8 mouse cellular contexts compared by ENCODE assay signal in the genomic region with DNA sequence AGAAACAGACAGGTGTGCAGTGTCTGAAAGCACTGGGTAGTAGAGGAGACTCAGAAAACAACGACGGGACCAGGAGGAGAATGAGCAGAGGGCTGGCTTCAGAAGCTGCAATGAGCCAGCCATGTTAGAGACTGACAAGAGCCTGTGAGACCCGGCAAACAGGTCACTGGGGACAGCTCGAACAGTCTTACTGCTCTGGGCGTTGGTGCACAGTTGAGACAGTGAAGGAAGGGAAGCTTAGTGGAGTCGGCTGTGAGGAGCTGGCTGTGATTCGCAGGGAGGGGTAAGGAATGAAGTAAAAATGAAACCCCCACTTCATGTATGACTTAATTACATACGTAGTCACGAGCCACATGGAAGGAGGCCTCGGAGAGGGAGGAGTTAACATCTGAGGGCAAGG. TPM values are rescaled to one million over a fixed set of nuclear protein-coding genes. Genes with fewer than 3 reads are reported as not detected.
DNase-seq lines count a peak whose midpoint lies in the region; ATAC-seq and TF ChIP-seq lines count a peak whose summit lies in the region.

No protein-coding gene starts in this region.

- peak overlapping the region; percentile 39 for H3K4me3 ChIP-seq in hindbrain, embryonic 10.5 days
- no peak overlapping the region for H3K4me3 ChIP-seq in hindbrain, embryonic 11.5 days (ENCODE audit: low read depth, low read length)
- H3K4me3 ChIP-seq in forebrain, postnatal 0 days (ENCODE audit: low read depth, low read length): 0 out of 2 replicates have a peak overlapping the region, but pooled peaks have one; percentile 5
- H3K4me3 ChIP-seq in intestine, postnatal 0 days (ENCODE audit: low read depth, low read length): peak overlapping the region; percentile 18; the same call in 1 of the 2 replicates
- peak overlapping the region; percentile 14; the same call in 1 of the 2 replicates for H3K4me3 ChIP-seq in midbrain, embryonic 16.5 days (ENCODE audit: low read depth, low read length)

- H3K4me2 ChIP-seq in hindbrain, embryonic 11.5 days (replicated peaks; ENCODE audit: low read depth, low read length): no peak overlapping the region
- peak overlapping the region; percentile 32 for H3K4me2 ChIP-seq in forebrain, postnatal 0 days (ENCODE audit: low read depth)
- H3K4me2 ChIP-seq in intestine, postnatal 0 days (replicated peaks; ENCODE audit: low read depth): peak overlapping the region; percentile 56
- H3K4me2 ChIP-seq in midbrain, embryonic 16.5 days (ENCODE audit: low read length): peak overlapping the region; percentile 53

- no peaks in the 10 kb centered on the region for H3K9me3 ChIP-seq in hindbrain, embryonic 10.5 days
- no peaks in the 10 kb centered on the region for H3K9me3 ChIP-seq in hindbrain, embryonic 11.5 days (ENCODE audit: control insufficient read depth, low read length)
- H3K9me3 ChIP-seq in forebrain, postnatal 0 days (ENCODE audit: low read length): no peaks in the 10 kb centered on the region
- no peaks in the 10 kb centered on the region for H3K9me3 ChIP-seq in intestine, postnatal 0 days (ENCODE audit: control insufficient read depth)
- no peaks in the 10 kb centered on the region for H3K9me3 ChIP-seq in midbrain, embryonic 16.5 days (replicated peaks; ENCODE audit: control insufficient read depth, low read length, poor library complexity, severe bottlenecking)

- no peak overlapping the region for H3K9ac ChIP-seq in hindbrain, embryonic 11.5 days (ENCODE audit: low read depth, low read length)
- no peak overlapping the region for H3K9ac ChIP-seq in forebrain, postnatal 0 days
- no peak overlapping the region for H3K9ac ChIP-seq in intestine, postnatal 0 days (ENCODE audit: low read depth, low read length)
- peak overlapping the region; percentile 5; the same call in 1 of the 2 replicates for H3K9ac ChIP-seq in midbrain, embryonic 16.5 days (ENCODE audit: low read depth, low read length)

- WGBS in hindbrain, embryonic 10.5 days: 10% methylated on average over 10 of the region's 10 CpGs
- WGBS in hindbrain, embryonic 11.5 days: 15% methylated on average over 10 of the region's 10 CpGs
- 18% methylated on average over 10 of the region's 10 CpGs for WGBS in forebrain, postnatal 0 days
- 20% methylated on average over 10 of the region's 10 CpGs for WGBS in intestine, postnatal 0 days
- 8% methylated on average over 10 of the region's 10 CpGs for WGBS in midbrain, embryonic 16.5 days

- H3K27ac ChIP-seq in hindbrain, embryonic 10.5 days: peak overlapping the region; percentile 72
- H3K27ac ChIP-seq in hindbrain, embryonic 11.5 days (ENCODE audit: low read depth, low read length): no peak overlapping the region
- no peak overlapping the region for H3K27ac ChIP-seq in forebrain, postnatal 0 days (ENCODE audit: low read depth, low read length)
- H3K27ac ChIP-seq in intestine, postnatal 0 days (ENCODE audit: low read depth, low read length): peak overlapping the region; percentile 23; the same call in 1 of the 2 replicates
- H3K27ac ChIP-seq in midbrain, embryonic 16.5 days (ENCODE audit: low read length): no peak overlapping the region

- peaks cover 66% of the 10 kb centered on the region for H3K4me1 ChIP-seq in hindbrain, embryonic 10.5 days (replicated peaks)
- peaks cover 7% of the 10 kb centered on the region; the same call in 1 of the 2 replicates for H3K4me1 ChIP-seq in hindbrain, embryonic 11.5 days (replicated peaks; ENCODE audit: control insufficient read depth, insufficient read depth, low read length)
- H3K4me1 ChIP-seq in forebrain, postnatal 0 days (ENCODE audit: insufficient read depth): peaks cover 10% of the 10 kb centered on the region
- H3K4me1 ChIP-seq in intestine, postnatal 0 days (replicated peaks; ENCODE audit: control insufficient read depth, insufficient read depth, low read length): no peaks in the 10 kb centered on the region
- peaks cover 9% of the 10 kb centered on the region for H3K4me1 ChIP-seq in midbrain, embryonic 16.5 days (ENCODE audit: control insufficient read depth, insufficient read depth, low read length)

- H3K27me3 ChIP-seq in hindbrain, embryonic 10.5 days (ENCODE audit: insufficient read depth, poor library complexity, severe bottlenecking): peaks cover 51% of the 10 kb centered on the region
- H3K27me3 ChIP-seq in hindbrain, embryonic 11.5 days (ENCODE audit: control insufficient read depth, insufficient read depth, low read length): no peaks in the 10 kb centered on the region
- H3K27me3 ChIP-seq in forebrain, postnatal 0 days (ENCODE audit: insufficient read depth, low read length): 0 out of 2 replicates have a peak, but pooled peaks cover 4% of the 10 kb centered on the region
- H3K27me3 ChIP-seq in intestine, postnatal 0 days (replicated peaks; ENCODE audit: control insufficient read depth, insufficient read depth, low read length): no peaks in the 10 kb centered on the region
- no peaks in the 10 kb centered on the region for H3K27me3 ChIP-seq in midbrain, embryonic 16.5 days (ENCODE audit: control insufficient read depth, insufficient read depth, low read depth, low read length)

- ATAC-seq in hindbrain, embryonic 11.5 days (ENCODE audit: low FRiP score): no peak
- no peak for ATAC-seq in forebrain, postnatal 0 days
- ATAC-seq in intestine, postnatal 0 days: 0 out of 2 replicates have a peak, but pooled peaks have one; percentile 25
- ATAC-seq in midbrain, embryonic 16.5 days: 0 out of 2 replicates have a peak, but pooled peaks have one; percentile 25

- no peaks in the 10 kb centered on the region for H3K36me3 ChIP-seq in hindbrain, embryonic 10.5 days
- no peaks in the 10 kb centered on the region for H3K36me3 ChIP-seq in hindbrain, embryonic 11.5 days (ENCODE audit: control insufficient read depth, insufficient read depth, low read length)
- no peaks in the 10 kb centered on the region for H3K36me3 ChIP-seq in forebrain, postnatal 0 days (ENCODE audit: insufficient read depth)
- H3K36me3 ChIP-seq in intestine, postnatal 0 days (ENCODE audit: control insufficient read depth, insufficient read depth): no peaks in the 10 kb centered on the region
- no peaks in the 10 kb centered on the region for H3K36me3 ChIP-seq in midbrain, embryonic 16.5 days (ENCODE audit: control insufficient read depth, insufficient read depth, low read length)

- TF ChIP-seq CTCF in forebrain, postnatal 0 days (IDR thresholded peaks at IDR 0.05; ENCODE audit: low read depth): no peak
- TF ChIP-seq CTCF in intestine, postnatal 0 days (IDR thresholded peaks at IDR 0.05; ENCODE audit: low read depth): no peak

- DNase-seq in hindbrain, embryonic 10.5 days (ENCODE audit: low spot score): peak; percentile 34
- DNase-seq in hindbrain, embryonic 11.5 days (ENCODE audit: low spot score): no peak
- no peak for DNase-seq in forebrain, postnatal 0 days
- no peak for DNase-seq in yolk sac, embryonic 10.5 days (ENCODE audit: low spot score)
- DNase-seq in ovary, postnatal 36 days (ENCODE audit: low spot score): no peak
- DNase-seq in adrenal gland, adult 2 months: no peak

RNA-seq across cellular contexts. Expression of gene Cryzl2, which starts 8.8 kb away (rescaled TPM):
- polyA plus RNA-seq in hindbrain, embryonic 10.5 days (2016; fragmentation: Nextera tagmentation; extraction: Ambion mirVana): 7.9 and 8.3 TPM in 2 replicates
- polyA plus RNA-seq in hindbrain, embryonic 11.5 days (2014; fragmentation: Nextera tagmentation; extraction: Ambion mirVana): 7.4 and 8.8 TPM in 2 replicates
- total RNA-seq in forebrain, postnatal 0 days (2014; rRNA removed): 9.4 and 12.8 TPM in 2 replicates
- 5.6 and 6.9 TPM in 2 replicates for polyA plus RNA-seq in forebrain, postnatal 0 days (2015; fragmentation: Nextera tagmentation; extraction: Ambion mirVana)
- 8.8 and 10.5 TPM in 2 replicates for polyA plus RNA-seq in intestine, postnatal 0 days (2015; fragmentation: Nextera tagmentation; extraction: Ambion mirVana)
- 6.2 and 7.2 TPM in 2 replicates for polyA plus RNA-seq in midbrain, embryonic 16.5 days (2015; fragmentation: Nextera tagmentation; extraction: Ambion mirVana)
- 10 to 100 TPM; 39.9 to 50.3 TPM for total RNA-seq in adrenal gland, adult 2 months (2021)
- polyA plus RNA-seq in adrenal gland, adult 2 months (2012; rRNA removed): 42.7 and 51.2 TPM in 2 replicates

RNA-seq across cellular contexts. Expression of gene Rasal2, which starts 37.1 kb away (rescaled TPM):
- polyA plus RNA-seq in hindbrain, embryonic 10.5 days (2016; fragmentation: Nextera tagmentation; extraction: Ambion mirVana): 11.2 and 18.5 TPM in 2 replicates
- 22.3 and 28.5 TPM in 2 replicates for polyA plus RNA-seq in hindbrain, embryonic 11.5 days (2014; fragmentation: Nextera tagmentation; extraction: Ambion mirVana)
- total RNA-seq in forebrain, postnatal 0 days (2014; rRNA removed): 33.6 and 42.1 TPM in 2 replicates
- 18.3 and 26.3 TPM in 2 replicates for polyA plus RNA-seq in forebrain, postnatal 0 days (2015; fragmentation: Nextera tagmentation; extraction: Ambion mirVana)
- polyA plus RNA-seq in intestine, postnatal 0 days (2015; fragmentation: Nextera tagmentation; extraction: Ambion mirVana): 5.3 and 6.7 TPM in 2 replicates
- polyA plus RNA-seq in midbrain, embryonic 16.5 days (2015; fragmentation: Nextera tagmentation; extraction: Ambion mirVana): 46.7 and 53.0 TPM in 2 replicates
- total RNA-seq in adrenal gland, adult 2 months (2021): 10 to 100 TPM; 13.0 to 13.7 TPM
- polyA plus RNA-seq in adrenal gland, adult 2 months (2012; rRNA removed): 1.4 and 1.6 TPM in 2 replicates

RNA-seq across cellular contexts. Expression of gene Sec16b, which starts 57.0 kb away (rescaled TPM):
- 0.58 and 1.2 TPM in 2 replicates for polyA plus RNA-seq in hindbrain, embryonic 10.5 days (2016; fragmentation: Nextera tagmentation; extraction: Ambion mirVana)
- polyA plus RNA-seq in hindbrain, embryonic 11.5 days (2014; fragmentation: Nextera tagmentation; extraction: Ambion mirVana): 1.1 and 1.5 TPM in 2 replicates
- total RNA-seq in forebrain, postnatal 0 days (2014; rRNA removed): 0.33 and 0.69 TPM in 2 replicates
- 0.23 and 0.30 TPM in 2 replicates for polyA plus RNA-seq in forebrain, postnatal 0 days (2015; fragmentation: Nextera tagmentation; extraction: Ambion mirVana)
- 28.6 and 33.0 TPM in 2 replicates for polyA plus RNA-seq in intestine, postnatal 0 days (2015; fragmentation: Nextera tagmentation; extraction: Ambion mirVana)
- polyA plus RNA-seq in midbrain, embryonic 16.5 days (2015; fragmentation: Nextera tagmentation; extraction: Ambion mirVana): 0.32 and 0.36 TPM in 2 replicates
- 1 to 10 TPM in 1 of 2 experiments, under 1 TPM in 1; 0.78 to 1.2 TPM for total RNA-seq in adrenal gland, adult 2 months (2021)
- 1.00 and 1.1 TPM in 2 replicates for polyA plus RNA-seq in adrenal gland, adult 2 months (2012; rRNA removed)

Comparison
In these comparisons a context has a peak if more than half of its experiments do, and no peak if none do; other contexts are left out.
1. H3K27ac ChIP-seq: peak in hindbrain, embryonic 10.5 days (single experiment) and intestine, postnatal 0 days (single experiment); none in hindbrain, embryonic 11.5 days (single experiment), forebrain, postnatal 0 days (single experiment) and midbrain, embryonic 16.5 days (single experiment).
2. ATAC-seq: peak in intestine, postnatal 0 days (single experiment) and midbrain, embryonic 16.5 days (single experiment); none in hindbrain, embryonic 11.5 days (single experiment) and forebrain, postnatal 0 days (single experiment).
3. RNA of gene Sec16b, which starts 57.0 kb away (polyA plus RNA-seq): 28.6 to 33.0 TPM in intestine, postnatal 0 days; 1.1 to 1.5 TPM in hindbrain, embryonic 11.5 days, 0.58 to 1.2 TPM in hindbrain, embryonic 10.5 days, 1.00 to 1.1 TPM in adrenal gland, adult 2 months, 0.32 to 0.36 TPM in midbrain, embryonic 16.5 days and 0.23 to 0.30 TPM in forebrain, postnatal 0 days; every median in the first group is over 10 times any median in the second.